Mouse (Mus musculus) ovary, postnatal 14 days (tissue): ENCODE measurements around the gene Cyp4f13.

Experiments used
- DNase-seq: peaks from one replicate; pipeline ENCODE4 v3.0.0; 2022; ENCODE audit warnings: low spot score

Cyp4f13 gene

DNA sequence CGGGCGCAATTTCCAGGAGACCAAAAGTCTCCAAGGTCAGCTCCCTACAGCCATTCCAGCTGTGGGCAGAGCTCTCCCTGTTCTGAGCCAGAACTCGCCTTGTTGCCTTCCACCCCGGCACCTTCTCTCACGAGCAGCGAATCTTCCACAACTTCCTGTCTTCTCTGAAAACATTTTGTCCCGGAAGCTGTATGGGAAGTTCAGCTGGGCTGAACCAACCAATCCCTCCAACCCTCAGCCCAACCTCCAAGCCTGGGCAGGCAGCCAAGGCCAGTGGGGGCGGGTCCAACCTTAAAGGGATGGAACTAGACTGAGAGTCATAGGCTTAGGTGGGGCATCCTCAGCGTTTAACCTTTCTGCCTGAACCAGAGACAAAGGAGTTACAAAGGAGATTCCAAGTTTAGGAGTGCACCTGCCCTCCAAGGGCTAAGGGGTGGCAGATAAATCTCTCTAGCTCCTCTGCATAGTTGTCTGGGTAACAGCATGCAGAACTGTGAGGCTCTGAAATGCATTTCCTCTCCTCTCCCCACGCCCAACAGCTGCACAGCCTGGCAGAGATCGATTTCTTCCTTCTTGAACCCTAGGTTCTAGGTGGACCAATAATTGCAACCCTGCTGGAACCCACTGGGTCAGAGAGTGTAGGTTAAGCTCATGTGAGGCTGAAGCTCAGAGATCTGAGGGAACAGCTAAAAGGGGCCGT lies at the start of gene Cyp4f13:
Gene Cyp4f13 (minus strand): TSS at position 188 of the 700 bp plus-strand sequence.
- DNase-seq = peak; percentile 99

DNA sequence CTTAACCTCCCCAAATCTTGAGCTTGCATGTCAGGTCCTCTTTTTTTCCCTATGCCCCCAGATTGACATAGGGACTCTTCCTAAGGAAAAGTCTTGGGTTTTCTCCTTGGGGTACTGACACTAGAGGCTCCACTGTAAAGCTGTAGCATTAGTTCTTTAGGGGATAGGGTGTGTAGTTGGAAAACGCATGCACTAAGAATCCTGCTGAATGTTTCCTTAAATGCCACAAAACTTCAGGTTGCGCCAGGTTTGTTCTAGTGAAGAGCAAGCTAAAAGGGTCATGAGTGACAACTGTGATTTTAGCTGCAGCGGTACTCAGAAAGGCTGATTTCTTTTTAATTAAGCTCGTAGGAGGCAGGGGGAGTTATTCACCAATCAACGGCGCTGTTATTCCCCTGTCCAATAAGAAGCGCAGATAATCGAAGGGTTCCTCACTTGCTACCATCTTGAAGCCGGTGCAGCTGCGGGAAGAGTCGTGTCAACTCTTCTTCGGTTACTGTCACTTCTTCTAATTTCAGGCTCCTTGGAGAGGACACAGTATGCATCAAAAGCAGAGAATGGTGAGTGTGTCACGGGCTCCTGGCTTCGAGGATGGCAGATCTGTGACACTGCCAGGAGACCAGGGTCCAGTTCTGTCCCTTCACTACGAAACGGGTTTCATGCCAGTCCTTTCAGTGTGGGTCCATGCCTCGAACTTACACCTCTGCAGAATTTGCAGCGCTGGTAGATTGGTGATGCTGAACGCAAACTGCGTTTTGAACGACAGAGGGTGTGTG lies 45.7 kb upstream of the Cyp4f13 start, which contains the start of gene Zfp952:
Gene Zfp952 (plus strand): TSS at position 431 of the 776 bp plus-strand sequence.
- peak; percentile 75 for DNase-seq

DNA sequence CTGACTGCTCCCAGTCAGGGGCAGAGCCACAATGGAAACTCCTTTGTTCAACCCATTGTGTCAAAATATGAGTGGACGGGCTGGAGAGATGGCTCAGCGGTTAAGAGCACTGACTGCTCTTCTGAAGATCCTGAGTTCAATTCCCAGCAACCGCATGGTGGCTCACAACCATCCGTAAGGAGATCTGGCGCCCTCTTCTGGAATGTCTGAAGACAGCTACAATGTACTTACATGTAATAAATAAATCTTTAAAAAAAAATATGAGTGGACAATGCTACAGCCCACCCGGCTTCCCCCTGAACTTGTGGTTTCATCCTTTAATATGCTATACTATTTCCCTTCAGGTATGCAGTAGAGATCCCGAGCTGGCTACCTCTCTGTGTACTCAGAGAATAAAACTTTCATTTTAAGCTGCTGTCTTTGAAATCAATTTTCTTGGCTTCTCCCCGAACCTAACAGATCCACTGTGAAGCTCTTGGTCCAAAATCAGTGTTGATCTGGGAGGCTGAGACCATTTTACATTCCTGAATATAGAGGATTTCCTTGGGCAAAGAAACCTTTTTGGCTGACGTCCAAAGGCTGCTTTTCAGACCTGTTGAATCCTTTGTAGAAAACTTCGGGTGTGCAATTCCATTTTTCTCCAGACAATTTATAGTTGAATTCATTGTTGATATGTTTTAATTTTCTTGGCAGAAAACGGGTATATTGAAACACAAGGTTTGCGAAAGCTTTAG lies 44.9 kb upstream of the Cyp4f13 start:
- peak; percentile 5 for DNase-seq

DNA sequence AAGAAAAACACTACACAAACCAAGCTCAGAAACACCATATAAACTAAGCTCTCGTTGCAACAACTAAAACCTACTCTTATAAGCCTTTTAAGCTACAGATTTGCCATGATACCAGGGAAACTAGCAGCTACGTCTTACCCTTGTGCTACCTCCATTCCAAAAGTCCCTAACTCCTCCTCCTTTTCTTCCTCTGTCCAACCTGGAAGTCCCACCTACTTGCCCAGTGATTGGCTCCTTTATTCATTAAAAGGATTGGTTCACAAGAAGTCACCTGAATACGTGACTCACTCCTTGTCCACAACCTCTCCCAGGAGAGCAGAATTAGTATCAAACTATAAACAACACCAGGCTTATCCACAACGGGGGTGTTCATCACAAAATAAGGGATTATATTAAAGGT lies 39.1 kb upstream of the Cyp4f13 start:
- no peak for DNase-seq

DNA sequence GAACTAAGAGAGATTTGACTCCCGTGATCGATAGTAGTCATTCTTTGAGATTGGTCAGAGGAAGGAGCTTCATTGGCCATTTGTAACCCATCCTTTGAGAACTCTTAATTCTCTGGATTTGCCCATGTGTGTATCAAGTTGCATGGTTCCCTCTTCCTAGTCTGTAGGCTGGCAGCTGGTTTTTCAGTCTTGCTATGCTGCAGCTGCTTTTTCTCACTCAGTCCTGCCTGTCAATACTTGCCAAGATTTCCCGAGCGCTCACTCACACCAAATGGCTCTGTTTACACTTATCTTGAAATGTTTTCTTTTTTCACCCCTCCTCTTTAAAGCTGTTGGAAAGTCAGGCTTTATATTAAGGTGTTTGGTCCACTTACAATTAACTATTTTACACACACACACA lies 34.2 kb upstream of the Cyp4f13 start:
- no peak for DNase-seq

DNA sequence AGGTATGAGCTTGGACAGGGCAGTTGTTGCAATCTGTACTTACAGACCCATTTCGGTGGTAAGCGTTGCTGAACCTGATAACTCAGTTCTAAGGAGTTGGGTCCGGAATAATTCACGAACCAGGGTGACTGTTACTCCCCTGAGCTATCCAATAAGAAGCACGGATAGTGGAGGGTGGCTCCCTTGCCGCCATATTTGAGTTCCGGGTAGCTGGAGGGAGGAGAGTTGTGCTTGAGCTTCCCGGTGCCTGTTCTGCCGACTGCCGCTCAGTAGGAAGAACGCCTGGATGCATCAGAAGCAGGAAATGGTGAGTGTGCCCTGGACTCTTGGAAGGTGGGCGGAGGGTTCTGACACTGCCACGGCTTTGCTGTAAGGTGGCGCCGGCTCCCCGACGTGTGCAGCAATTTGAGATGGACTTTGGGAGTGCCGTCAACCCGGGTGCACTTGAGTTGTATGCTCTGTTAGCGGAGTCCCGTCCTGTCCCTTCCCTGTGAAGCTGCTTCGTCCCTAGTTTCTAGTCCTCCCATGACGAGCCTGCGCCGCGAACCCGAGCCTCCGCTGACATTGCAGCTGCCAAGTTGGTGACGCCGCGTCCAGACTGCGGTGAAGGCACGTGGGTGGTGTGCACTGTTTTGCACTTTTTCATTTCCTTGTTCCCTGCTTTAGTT lies 18.6 kb upstream of the Cyp4f13 start, which contains the start of gene Zfp472:
Gene Zfp472 (plus strand): TSS at position 192 of the 668 bp plus-strand sequence.
- DNase-seq = peak; percentile 88

DNA sequence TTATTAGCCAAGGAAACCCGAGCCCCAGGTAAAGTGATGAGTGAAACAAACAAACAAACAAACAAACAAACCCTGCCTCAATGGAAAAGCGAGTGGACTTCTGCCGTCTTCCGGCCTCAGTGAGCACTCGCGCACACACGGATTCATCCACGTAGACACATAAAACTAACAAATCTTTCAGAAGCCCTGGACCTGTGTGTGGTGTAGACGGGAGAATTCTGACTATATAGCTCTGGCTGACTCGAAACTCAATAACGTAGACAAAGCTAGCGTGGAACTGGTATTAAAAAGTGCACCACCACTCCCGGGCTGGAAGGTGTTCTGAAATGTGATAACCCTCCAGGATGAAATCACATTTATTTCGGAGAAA lies 18.0 kb upstream of the Cyp4f13 start:
- no peak for DNase-seq

DNA sequence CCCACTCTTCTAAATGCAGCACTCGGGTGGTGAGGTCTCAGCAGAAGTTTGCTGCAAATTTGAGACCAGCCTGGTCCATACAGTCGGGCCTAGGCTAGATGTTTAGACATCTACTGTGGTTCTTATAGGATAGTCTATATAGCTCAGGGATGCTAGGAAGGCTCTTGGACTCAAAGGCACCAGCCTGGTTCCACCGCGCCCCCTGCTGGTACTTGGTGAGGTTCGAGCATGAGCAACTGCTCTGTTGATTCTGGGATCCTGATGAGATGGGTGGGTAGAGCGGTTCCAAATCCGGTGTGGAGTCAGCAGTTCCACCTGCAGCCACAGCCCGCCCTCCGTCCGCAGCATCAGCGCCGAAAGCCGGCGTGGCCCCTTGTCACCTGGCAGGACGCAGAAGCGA lies 4.2 kb upstream of the Cyp4f13 start:
- peak; percentile 76 for DNase-seq

DNA sequence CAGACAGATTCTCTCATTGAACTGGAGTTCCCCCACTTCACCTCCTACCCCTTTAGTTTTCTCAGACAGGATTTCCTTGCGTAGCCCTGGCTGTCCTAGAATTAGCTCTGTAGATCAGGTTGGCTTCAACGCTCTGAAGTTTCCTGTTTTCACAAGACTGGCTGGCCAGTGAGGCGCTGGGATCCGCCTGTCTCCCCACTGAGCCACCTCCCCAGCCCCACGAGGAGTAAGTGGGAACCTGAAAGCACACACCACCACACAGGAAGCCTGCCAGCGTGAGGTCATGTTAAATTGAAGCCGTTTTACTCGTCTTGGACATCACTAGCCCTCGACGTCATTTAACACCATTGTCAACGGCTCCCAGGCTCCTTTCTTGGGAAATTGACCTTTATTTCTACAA lies 3.8 kb upstream of the Cyp4f13 start:
- no peak for DNase-seq

DNA sequence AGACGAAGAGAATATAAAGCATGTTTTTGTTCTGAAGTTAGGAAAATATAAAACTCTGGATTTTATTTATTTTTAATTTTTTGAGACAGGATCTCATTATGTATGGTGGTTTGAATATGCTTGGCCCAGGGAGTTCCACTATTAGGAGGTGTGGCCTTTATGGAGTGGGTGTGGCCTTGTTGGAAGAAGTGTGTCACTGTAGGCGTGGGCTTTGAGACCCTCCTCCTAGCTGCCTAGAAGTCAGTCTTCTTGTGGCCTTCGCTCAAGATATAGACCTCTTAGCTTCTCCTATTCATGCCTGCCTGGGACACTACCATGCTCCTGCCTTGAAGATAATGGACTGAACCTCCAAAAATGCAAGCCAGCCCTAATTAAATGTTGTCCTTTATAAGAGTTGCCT lies 2.9 kb upstream of the Cyp4f13 start:
- no peak for DNase-seq

DNA sequence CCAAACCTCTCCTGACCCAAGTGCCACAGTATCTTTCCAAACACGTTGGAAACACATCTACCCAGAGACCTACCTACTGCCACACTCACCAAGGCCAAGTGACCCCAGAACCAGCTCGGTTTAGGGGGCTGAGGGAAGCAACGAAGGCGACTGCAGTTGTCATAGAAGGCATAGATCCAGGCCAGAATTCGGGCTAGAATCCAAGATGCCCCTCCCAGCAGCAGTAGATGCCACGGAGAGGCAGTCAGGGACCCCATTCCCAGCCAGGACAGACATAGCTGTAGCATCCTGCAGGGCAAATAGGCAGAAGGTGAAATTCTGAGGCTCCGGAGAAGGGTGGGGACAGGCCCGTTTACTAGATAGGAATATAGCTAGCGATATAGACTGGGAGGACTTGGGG lies 486 bp downstream of the Cyp4f13 start:
- DNase-seq = no peak

DNA sequence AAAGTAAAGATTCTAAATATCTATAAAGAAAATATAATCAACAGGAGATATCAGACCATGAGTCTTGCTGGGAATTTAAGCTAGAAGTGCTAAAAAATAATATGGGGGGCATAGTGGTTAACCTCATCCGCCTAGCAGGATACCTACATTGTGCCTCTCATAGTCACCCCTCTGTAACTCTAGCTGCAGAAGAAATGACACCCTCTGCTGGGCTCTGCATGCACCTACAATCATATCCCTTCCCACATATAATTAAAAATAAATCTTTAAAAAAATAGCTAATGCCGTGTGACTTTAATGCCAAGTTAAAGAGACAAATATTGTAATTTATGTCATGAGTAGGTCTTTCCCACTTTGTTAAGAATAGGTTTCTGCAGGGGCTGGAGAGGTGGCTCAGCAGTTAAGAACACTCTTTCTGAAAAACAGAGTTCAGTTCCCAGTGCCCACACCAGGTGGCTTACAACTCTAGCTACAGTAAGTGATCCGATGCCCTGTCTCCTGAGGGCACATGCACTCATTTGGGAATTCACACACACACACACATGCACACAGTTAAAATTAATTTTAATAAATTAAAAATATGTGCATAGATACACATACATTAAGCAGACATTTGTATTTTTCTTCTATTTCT lies 2.7 kb downstream of the Cyp4f13 start:
- no peak for DNase-seq

DNA sequence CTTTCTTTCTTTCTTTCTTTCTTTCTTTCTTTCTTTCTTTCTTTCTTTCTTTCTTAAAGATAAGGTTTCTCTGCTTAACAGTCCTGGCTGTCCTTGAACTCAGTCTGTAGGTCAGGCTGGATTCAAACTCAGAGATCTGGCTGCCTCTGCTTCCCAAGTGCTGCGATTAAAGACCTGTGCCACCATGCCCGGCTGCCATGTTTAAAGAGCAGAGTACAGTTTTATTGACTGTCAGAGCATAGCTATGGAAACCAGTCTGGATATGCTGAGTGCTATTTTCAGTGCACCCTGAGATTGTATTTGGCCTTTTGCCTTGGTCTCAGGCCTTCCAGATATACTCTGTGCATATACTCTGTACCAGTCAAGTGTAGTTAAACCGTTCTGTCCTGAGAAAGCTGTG lies 3.5 kb downstream of the Cyp4f13 start:
- DNase-seq = no peak

DNA sequence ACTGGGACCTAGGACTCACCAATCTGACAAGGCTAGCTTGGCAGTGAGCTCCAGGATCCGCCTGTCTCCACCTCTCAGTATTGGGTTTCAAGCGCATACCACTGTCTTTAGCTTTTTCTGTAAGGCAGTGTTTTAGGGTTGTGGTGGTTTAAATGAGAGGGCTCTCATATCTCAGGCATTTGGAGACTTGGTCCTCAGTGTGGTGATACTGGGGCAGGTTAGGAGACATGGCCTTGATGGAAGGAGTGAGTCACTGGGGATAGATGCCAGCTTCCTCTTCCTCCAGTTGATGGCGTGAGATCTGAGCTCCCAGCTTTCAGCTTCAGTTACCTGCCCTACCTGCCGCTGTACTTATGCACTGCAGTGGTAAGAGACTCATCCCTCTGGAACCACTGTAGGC lies 7.4 kb downstream of the Cyp4f13 start:
- DNase-seq = no peak

DNA sequence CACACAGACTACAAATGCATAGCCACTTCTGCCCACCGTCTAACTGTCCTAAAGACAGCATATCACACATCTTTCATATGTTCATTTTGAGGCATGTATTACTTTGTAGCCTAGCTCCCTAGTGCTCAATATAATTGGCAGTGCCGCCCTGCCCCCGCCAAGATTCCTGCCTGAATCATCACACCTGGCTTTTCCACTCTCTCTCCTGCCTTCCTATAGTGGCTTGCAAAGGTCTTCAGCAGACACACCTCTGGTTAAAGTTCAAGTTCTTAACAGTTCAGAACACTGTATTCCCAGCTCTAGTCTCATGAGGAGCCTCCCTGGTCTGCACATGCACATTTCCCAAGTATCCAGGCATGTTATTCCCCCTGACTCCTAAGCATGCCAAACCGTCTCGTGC lies 19.4 kb downstream of the Cyp4f13 start:
- no peak for DNase-seq

DNA sequence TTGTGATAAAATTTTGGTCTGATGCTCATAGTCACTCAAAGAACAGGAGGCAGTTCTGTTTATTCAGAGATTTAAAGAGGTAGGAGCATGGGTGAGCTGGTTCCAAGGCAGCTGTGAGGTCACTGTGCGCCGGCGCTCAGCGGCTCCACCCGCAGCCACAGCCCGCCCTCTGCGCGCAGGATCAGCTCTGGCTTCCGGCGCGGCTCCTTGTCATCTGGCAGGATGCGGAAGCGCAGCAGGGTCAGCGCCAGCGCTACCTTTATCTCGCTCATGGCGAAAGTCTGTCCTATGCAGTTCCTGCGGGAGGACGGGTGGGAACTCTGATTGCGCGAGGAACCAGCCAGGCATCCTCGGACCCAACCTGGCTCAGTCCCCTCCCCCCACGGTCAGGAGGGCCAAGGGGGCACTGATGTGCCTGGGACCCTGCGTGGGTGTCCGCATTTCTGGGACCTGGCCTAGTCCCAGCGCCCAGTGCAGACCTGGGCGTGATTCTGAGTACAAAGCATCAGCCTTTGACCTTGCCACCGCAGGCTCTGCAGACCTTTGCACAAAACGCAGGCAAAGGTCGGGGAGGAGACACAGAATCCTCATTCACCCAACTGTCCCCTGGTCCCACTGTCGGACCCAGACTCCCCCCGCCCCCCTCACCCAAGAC lies 22.4 kb downstream of the Cyp4f13 start:
- DNase-seq = peak; percentile 45

DNA sequence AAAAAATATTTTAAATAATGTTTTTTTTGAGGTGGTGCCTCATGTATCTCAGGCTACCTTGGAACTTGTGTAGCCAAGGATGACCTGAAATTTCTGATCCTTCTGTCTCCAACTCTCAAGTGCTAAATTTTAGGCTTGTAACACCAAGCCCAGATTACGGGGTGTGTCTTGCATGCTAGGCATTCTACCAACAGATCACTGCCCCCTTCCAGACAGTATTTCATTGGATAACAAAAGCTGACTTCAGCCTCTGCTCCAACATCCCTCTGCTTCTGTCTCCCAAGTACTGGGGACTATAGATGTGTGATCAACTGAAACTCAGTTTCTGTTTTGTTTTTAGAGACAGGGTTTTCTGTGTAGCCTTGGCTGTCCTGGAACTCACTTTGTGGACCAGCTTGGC lies 23.5 kb downstream of the Cyp4f13 start:
- no peak for DNase-seq

DNA sequence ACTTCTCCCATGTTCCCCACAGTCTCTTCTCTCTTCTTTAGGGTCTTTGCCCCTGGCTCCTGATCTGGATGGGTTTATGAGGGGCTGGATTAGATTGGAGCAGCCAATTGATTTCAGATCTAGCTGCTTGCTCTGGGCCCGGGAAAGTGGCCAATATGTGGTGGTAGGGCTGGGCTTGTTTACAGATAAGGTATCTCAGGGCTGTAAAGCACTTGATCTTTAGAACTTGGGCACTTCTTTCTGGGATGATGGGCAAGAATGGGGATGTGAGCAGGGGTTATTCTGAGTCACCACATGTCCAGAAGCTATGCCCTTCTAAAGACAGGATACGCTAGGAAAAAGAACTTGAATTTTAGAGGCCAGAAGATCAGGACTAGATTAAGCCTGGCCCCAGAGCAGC lies 28.1 kb downstream of the Cyp4f13 start:
- no peak for DNase-seq

DNA sequence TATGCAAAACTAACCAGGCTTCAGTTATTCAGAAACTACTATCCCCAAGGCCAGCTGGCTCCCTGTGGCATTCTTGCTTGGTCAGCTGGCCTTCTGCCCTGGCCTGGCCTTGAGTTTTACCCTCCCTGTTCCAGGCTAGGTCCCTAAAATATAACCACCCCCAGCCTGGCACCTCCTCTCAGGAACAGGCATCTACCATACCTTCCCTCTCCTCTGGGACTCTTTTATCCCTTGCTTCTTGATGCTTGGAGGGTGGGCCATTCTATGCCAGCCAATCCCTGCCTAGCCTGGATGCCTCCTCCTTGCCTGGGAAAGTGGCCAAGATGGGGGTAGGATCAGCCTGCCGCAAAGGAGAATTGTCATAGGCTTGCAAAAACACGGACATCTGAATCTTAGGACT lies 30.1 kb downstream of the Cyp4f13 start, which contains the start of gene Cyp4f14:
Gene Cyp4f14 (minus strand): TSS at position 212 of the 400 bp plus-strand sequence.
- DNase-seq = peak; percentile 8

DNA sequence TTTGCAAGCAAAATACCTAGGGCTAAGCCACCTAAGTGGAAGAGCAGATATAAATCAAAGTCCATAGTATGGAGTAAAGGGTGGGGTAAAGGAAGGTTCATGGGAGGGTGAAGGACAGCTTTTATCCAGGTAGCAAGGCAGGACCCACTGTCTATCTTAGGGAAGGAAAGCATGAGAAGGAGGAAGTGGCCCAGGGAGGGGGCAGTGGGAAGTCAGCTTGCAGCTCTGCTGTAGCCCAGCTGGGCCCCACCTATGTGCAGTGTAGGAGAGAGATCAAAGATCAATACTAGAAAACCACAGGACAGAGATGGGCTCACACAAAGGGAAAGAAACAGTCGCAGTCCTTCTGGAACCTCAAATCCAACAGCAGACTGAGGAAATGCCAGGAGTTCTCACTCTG lies 31.1 kb downstream of the Cyp4f13 start:
- DNase-seq = no peak

DNA sequence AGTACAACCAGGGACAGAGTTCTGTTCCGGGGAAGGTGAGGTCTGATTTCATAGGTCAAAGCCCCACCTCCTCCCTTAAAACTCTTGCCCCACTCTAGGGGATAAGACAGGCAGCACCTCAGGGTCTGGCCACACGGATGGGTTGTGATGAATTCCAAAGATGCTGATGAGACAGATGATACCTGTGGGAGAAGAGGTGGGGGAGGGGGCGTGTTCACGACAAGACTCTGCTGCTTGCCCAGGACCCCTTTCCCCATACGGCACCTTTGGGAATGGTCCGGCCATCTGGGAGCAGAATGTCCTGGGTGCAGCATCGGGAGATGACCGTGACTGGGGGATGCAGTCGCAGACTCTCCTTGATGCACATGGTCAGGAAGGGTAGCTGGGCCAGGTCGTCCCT lies 41.0 kb downstream of the Cyp4f13 start:
- DNase-seq = no peak
